Mouse (Mus musculus): Measurements from ENCODE around the gene Aldh18a1. TPM values are rescaled to one million over a fixed set of nuclear protein-coding genes. Genes with fewer than 3 reads are reported as not detected.

The Aldh18a1 gene
- polyA plus RNA-seq, 1 experiment: 37.9 TPM

- WGBS: 58% methylated on average over 5 of the region's 5 CpGs
- H3K4me3 ChIP-seq (ENCODE audit: control insufficient read depth, insufficient read depth, low read length): no peak overlapping the region
- H3K36me3 ChIP-seq (ENCODE audit: control insufficient read depth, insufficient read depth, low read length): no peaks in the 10 kb centered on the region
- no peaks in the 10 kb centered on the region for H3K27me3 ChIP-seq (ENCODE audit: control insufficient read depth, insufficient read depth, low read length)
- TF ChIP-seq POLR2A (IDR thresholded peaks at IDR 0.05; ENCODE audit: control insufficient read depth, extremely low read depth, insufficient read depth, low read length, poor library complexity) (no peak), CTCF (IDR thresholded peaks at IDR 0.05; ENCODE audit: borderline replicate concordance, control insufficient read depth, extremely low read depth, insufficient read depth, low read length, poor library complexity) (no peak)
- H3K27ac ChIP-seq (ENCODE audit: control insufficient read depth, insufficient read depth, low read length): no peak overlapping the region
- no peak for DNase-seq
- peaks cover 5% of the 10 kb centered on the region for H3K4me1 ChIP-seq (replicated peaks; ENCODE audit: control insufficient read depth, insufficient read depth, low read length)
Measured at GRCm38 (mm10) chr19:40511679-40512309, 76.5 kb downstream of the Aldh18a1 start.

- Histone ChIP-seq H3K4me1 (replicated peaks; ENCODE audit: control insufficient read depth, insufficient read depth, low read length) (peaks cover 5% of the 10 kb centered on the region), H3K4me3 (ENCODE audit: control insufficient read depth, insufficient read depth, low read length) (no peak overlapping the region), H3K27ac (ENCODE audit: control insufficient read depth, insufficient read depth, low read length) (no peak overlapping the region), H3K27me3 (ENCODE audit: control insufficient read depth, insufficient read depth, low read length) (no peaks in the 10 kb centered on the region), H3K36me3 (ENCODE audit: control insufficient read depth, insufficient read depth, low read length) (no peaks in the 10 kb centered on the region)
- TF ChIP-seq POLR2A (IDR thresholded peaks at IDR 0.05; ENCODE audit: control insufficient read depth, extremely low read depth, insufficient read depth, low read length, poor library complexity) (no peak), CTCF (IDR thresholded peaks at IDR 0.05; ENCODE audit: borderline replicate concordance, control insufficient read depth, extremely low read depth, insufficient read depth, low read length, poor library complexity) (no peak)
- no peak for DNase-seq
- whole genome bisulfite sequencing: 87% methylated on average over 8 of the region's 8 CpGs
Measured at GRCm38 (mm10) chr19:40511100-40511439, 77.2 kb downstream of the Aldh18a1 start.

- TF ChIP-seq CTCF (IDR thresholded peaks at IDR 0.05; ENCODE audit: borderline replicate concordance, control insufficient read depth, extremely low read depth, insufficient read depth, low read length, poor library complexity) (no peak), POLR2A (IDR thresholded peaks at IDR 0.05; ENCODE audit: control insufficient read depth, extremely low read depth, insufficient read depth, low read length, poor library complexity) (no peak)
- no peak overlapping the region for H3K27ac ChIP-seq (ENCODE audit: control insufficient read depth, insufficient read depth, low read length)
- DNase-seq: no peak
- 91% methylated on average over 13 of the region's 13 CpGs for WGBS
- H3K27me3 ChIP-seq (ENCODE audit: control insufficient read depth, insufficient read depth, low read length): no peaks in the 10 kb centered on the region
- no peaks in the 10 kb centered on the region for H3K36me3 ChIP-seq (ENCODE audit: control insufficient read depth, insufficient read depth, low read length)
- no peak overlapping the region for H3K4me3 ChIP-seq (ENCODE audit: control insufficient read depth, insufficient read depth, low read length)
- H3K4me1 ChIP-seq (replicated peaks; ENCODE audit: control insufficient read depth, insufficient read depth, low read length): peaks cover 5% of the 10 kb centered on the region
Measured at GRCm38 (mm10) chr19:40510387-40511099, 77.7 kb downstream of the Aldh18a1 start.

GRCm38 (mm10) chr19:40509274-40509673 is 79.0 kb downstream of the Aldh18a1 start:
- WGBS: 86% methylated on average over 2 of the region's 2 CpGs
- no peak for TF ChIP-seq POLR2A (IDR thresholded peaks at IDR 0.05; ENCODE audit: control insufficient read depth, extremely low read depth, insufficient read depth, low read length, poor library complexity)
- TF ChIP-seq CTCF (IDR thresholded peaks at IDR 0.05; ENCODE audit: borderline replicate concordance, control insufficient read depth, extremely low read depth, insufficient read depth, low read length, poor library complexity): no peak
- Histone ChIP-seq H3K27ac (ENCODE audit: control insufficient read depth, insufficient read depth, low read length) (no peak overlapping the region), H3K27me3 (ENCODE audit: control insufficient read depth, insufficient read depth, low read length) (no peaks in the 10 kb centered on the region), H3K4me3 (ENCODE audit: control insufficient read depth, insufficient read depth, low read length) (no peak overlapping the region), H3K36me3 (ENCODE audit: control insufficient read depth, insufficient read depth, low read length) (no peaks in the 10 kb centered on the region), H3K4me1 (replicated peaks; ENCODE audit: control insufficient read depth, insufficient read depth, low read length) (peaks cover 5% of the 10 kb centered on the region)
- no peak for DNase-seq

GRCm38 (mm10) chr19:40508851-40509250 is 79.4 kb downstream of the Aldh18a1 start:
- 34% methylated on average over 2 of the region's 2 CpGs for WGBS
- H3K27me3 ChIP-seq (ENCODE audit: control insufficient read depth, insufficient read depth, low read length): no peaks in the 10 kb centered on the region
- peaks cover 5% of the 10 kb centered on the region for H3K4me1 ChIP-seq (replicated peaks; ENCODE audit: control insufficient read depth, insufficient read depth, low read length)
- TF ChIP-seq CTCF (IDR thresholded peaks at IDR 0.05; ENCODE audit: borderline replicate concordance, control insufficient read depth, extremely low read depth, insufficient read depth, low read length, poor library complexity) (no peak), POLR2A (IDR thresholded peaks at IDR 0.05; ENCODE audit: control insufficient read depth, extremely low read depth, insufficient read depth, low read length, poor library complexity) (no peak)
- H3K27ac ChIP-seq (ENCODE audit: control insufficient read depth, insufficient read depth, low read length): no peak overlapping the region
- no peak overlapping the region for H3K4me3 ChIP-seq (ENCODE audit: control insufficient read depth, insufficient read depth, low read length)
- no peak for DNase-seq
- no peaks in the 10 kb centered on the region for H3K36me3 ChIP-seq (ENCODE audit: control insufficient read depth, insufficient read depth, low read length)

- TF ChIP-seq POLR2A (IDR thresholded peaks at IDR 0.05; ENCODE audit: control insufficient read depth, extremely low read depth, insufficient read depth, low read length, poor library complexity) (no peak), CTCF (IDR thresholded peaks at IDR 0.05; ENCODE audit: borderline replicate concordance, control insufficient read depth, extremely low read depth, insufficient read depth, low read length, poor library complexity) (no peak)
- no peaks in the 10 kb centered on the region for H3K27me3 ChIP-seq (ENCODE audit: control insufficient read depth, insufficient read depth, low read length)
- no peak overlapping the region for H3K4me3 ChIP-seq (ENCODE audit: control insufficient read depth, insufficient read depth, low read length)
- H3K27ac ChIP-seq (ENCODE audit: control insufficient read depth, insufficient read depth, low read length): no peak overlapping the region
- no peak for DNase-seq
- no peaks in the 10 kb centered on the region for H3K36me3 ChIP-seq (ENCODE audit: control insufficient read depth, insufficient read depth, low read length)
- 98% methylated on average over 3 of the region's 3 CpGs for WGBS
- no peaks in the 10 kb centered on the region; the same call in 1 of the 2 replicates for H3K4me1 ChIP-seq (replicated peaks; ENCODE audit: control insufficient read depth, insufficient read depth, low read length)
Measured at GRCm38 (mm10) chr19:40506965-40507364, 81.3 kb downstream of the Aldh18a1 start.

Data from thymus, adult 2 months (tissue).